Mouse (Mus musculus) adrenal gland, postnatal 10 days (tissue): Measurements from ENCODE around the gene Dhodh. TPM values are rescaled to one million over a fixed set of nuclear protein-coding genes. Genes with fewer than 3 reads are reported as not detected.

Experiments used
- DNase-seq: peaks from one replicate; pipeline ENCODE4 v3.0.0; 2021; ENCODE audit warnings: mixed read lengths
- total RNA-seq, 2 experiments: library from RNA; stranded (reverse); gene quantifications; 2 replicates each; pipeline ENCODE4 v1.2.3; 2021

The Dhodh gene
- total RNA-seq, 2 experiments from 2014 or later, result 24.8 to 28.2 TPM

DNA sequence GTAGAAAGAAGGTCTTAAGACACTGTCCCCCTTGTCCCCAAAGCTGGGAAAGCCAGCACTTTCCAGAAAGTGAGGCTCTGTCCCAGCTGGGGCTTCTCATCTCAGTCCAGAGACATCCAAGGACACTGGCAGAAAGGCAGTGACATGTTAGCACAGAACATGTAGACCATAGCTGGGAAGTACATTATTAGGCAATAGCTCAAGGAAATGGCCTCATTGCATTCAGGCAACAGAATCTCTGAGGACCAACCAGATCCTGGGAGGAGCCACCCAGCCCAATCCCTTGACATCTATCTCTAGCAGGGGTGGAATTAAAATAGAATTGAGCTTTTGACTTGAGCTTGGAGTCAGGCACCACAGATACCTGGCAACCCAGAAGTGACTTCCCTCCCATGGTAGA is 22.8 kb downstream of the Dhodh start:
- peak; percentile 15 for DNase-seq

- DNase-seq, result no peak
Observed at GRCm38 (mm10) chr8:109584830-109585229, 23.6 kb downstream of the Dhodh start.

- peak; percentile 14 for DNase-seq
Observed at GRCm38 (mm10) chr8:109584293-109584692, 24.2 kb downstream of the Dhodh start.

- DNase-seq, result peak; percentile 47
Observed at GRCm38 (mm10) chr8:109578900-109579301, 29.6 kb downstream of the Dhodh start, which contains the start of gene Hp. Gene Hp, minus strand, starts transcription at chr8:109579172.

DNA sequence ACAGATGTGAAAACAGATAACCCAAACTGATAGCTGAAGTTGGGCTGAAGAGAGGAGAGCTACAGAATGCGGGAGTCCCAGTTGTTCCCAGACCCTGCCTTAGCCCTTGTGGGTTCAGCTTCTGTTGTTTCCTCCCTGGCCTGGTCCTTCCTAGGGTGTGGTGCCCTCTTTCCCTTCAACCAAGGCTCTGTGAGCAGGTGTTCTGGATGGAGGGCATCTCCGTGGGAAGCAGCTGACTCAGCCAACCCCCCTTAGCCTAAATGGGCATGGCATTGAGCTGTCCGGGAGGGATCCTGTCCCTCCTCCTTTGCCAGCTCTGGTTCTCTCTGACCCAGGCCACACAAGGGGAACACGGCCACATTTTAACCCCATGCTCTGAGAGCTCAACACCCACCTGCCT is 32.2 kb downstream of the Dhodh start:
- no peak for DNase-seq

GRCm38 (mm10) chr8:109571139-109571538 is 37.3 kb downstream of the Dhodh start:
- DNase-seq, result no peak

GRCm38 (mm10) chr8:109565498-109566333 is 42.8 kb downstream of the Dhodh start, which contains the start of the genes Dhx38 and Txnl4b:
Gene Dhx38, minus strand, starts transcription at chr8:109565861.
Gene Txnl4b, plus strand, starts transcription at chr8:109565892.
- DNase-seq, result peak; percentile 99

GRCm38 (mm10) chr8:109564766-109565165 is 43.7 kb downstream of the Dhodh start:
- DNase-seq, result no peak

- DNase-seq, result no peak
Observed at GRCm38 (mm10) chr8:109563881-109564280, 44.6 kb downstream of the Dhodh start.

DNA sequence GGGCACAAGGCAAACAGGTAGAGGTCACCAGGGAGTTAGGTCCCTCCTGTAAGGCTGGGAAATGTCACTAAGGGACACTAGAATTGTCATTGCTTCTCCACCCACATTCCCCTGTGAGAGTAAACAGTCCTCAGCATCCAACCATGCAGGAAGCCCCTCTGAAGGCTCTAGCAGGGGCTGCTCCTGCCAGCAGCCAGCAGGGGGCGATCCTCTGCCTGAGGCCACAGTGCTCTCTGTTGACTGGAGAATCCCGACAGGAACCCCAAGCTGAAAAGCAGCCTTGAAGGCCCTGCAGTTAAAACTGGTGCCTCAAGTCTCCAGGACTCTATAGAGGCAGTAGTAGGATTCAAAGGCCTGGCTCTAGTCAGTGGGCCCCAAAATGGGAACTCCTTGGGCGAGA is 56.8 kb downstream of the Dhodh start:
- peak; percentile 24 for DNase-seq

- DNase-seq, result no peak
Observed at GRCm38 (mm10) chr8:109544049-109544448, 64.4 kb downstream of the Dhodh start.

- DNase-seq, result no peak
Observed at GRCm38 (mm10) chr8:109542748-109543519, 65.5 kb downstream of the Dhodh start.

- no peak for DNase-seq
Observed at GRCm38 (mm10) chr8:109542165-109542564, 66.3 kb downstream of the Dhodh start.

Other genes starting within 250 kb of the Dhodh start
- not detected for gene Pmfbp1, start 114.6 kb downstream of the Dhodh start, total RNA-seq
- 10 to 100 TPM; 21.7 to 23.7 TPM for gene Dhx38, start 42.8 kb downstream of the Dhodh start, total RNA-seq
- gene Txnl4b, start 42.8 kb downstream of the Dhodh start, total RNA-seq, result 10 to 100 TPM; 10.5 to 11.8 TPM
- 100 to 1,000 TPM; 313 to 788 TPM for gene Hp, start 29.5 kb downstream of the Dhodh start, total RNA-seq
- gene Pkd1l3, start 5.8 kb upstream of the Dhodh start, total RNA-seq, result under 1 TPM; 0.15 to 0.21 TPM
- 10 to 100 TPM; 71.9 to 78.1 TPM for gene Ist1, start 84.6 kb upstream of the Dhodh start, total RNA-seq
- 10 to 100 TPM; 12.0 to 14.7 TPM for gene Zfp821, start 96.9 kb upstream of the Dhodh start, total RNA-seq
- gene Atxn1l, start 129.1 kb upstream of the Dhodh start, total RNA-seq, result 10 to 100 TPM; 43.1 to 44.7 TPM
- gene Ap1g1, start 169.9 kb upstream of the Dhodh start, total RNA-seq, result 10 to 100 TPM; 72.7 to 76.1 TPM